Mouse (Mus musculus) erythroblast, embryonic 14.5 days (primary cell): Measurements from ENCODE around the gene Psmc3.

ENCODE experiments used
- GATA1 ChIP-seq: IDR thresholded peaks from 2 replicates; pipeline ENCODE4 v1.6.1; 2012; ENCODE audit warnings: low read length, inconsistent platforms, mixed read lengths
- TAL1 ChIP-seq: IDR thresholded peaks from 3 replicates; pipeline ENCODE4 v1.6.1; 2012; ENCODE audit warnings: low read length, inconsistent platforms, mixed read lengths

DNA sequence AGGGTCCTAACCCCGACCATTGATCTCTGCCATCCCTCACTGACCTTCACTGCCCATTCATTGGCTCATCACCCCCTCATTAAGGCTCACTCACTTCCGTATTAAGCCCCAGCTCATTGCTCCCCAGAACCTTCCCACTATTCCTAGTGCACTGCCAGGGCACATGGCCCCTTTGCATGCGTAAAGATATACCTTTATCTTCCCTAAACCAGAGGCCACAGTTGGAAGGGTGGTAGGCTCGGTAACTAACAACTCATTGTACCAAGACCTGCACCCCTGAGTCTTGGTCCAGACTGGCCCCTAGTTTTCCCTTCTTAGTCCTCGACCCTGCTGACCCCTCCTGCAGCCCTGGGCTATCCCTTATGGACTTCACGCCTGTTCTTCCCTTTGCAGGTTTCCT, 60.0 kb downstream of the Psmc3 start:
- TF ChIP-seq GATA1 = no peak
- no peak for TF ChIP-seq TAL1
